Mouse (Mus musculus) heart, postnatal 0 days (tissue): ENCODE results near the gene Myo18b.

Experiments used
- CTCF ChIP-seq: IDR thresholded peaks from 2 replicates; pipeline ENCODE4 v1.5.1; 2016; ENCODE audit warnings: antibody characterized with exemption, control low read depth, low read depth
- EP300 ChIP-seq: IDR thresholded peaks from 2 replicates; pipeline ENCODE4 v1.6.1; 2016; ENCODE audit warnings: antibody characterized with exemption, low read depth

- TF ChIP-seq CTCF: no peak
- no peak for TF ChIP-seq EP300
Measured at GRCm38 (mm10) chr5:112853179-112853578, 43.0 kb downstream of the Myo18b start.
